Mouse (Mus musculus) heart, embryonic 10.5 days (tissue): ENCODE results near the gene Lrig2. TPM values are rescaled to one million over a fixed set of nuclear protein-coding genes. Genes with fewer than 3 reads are reported as not detected.
A peak's percentile ranks its signal among the peaks of the same experiment; 100 is the strongest.

Experiments used
- DNase-seq: peaks from one replicate; pipeline ENCODE4 v3.0.0-alpha.2; 2017; ENCODE audit warnings: low spot score
- H3K27ac ChIP-seq: fragments of 300-500 bp; sonication (generic); 2 replicates; pipeline ENCODE4 v1.5.1; 2016; ENCODE audit warnings: mild to moderate bottlenecking
- H3K27me3 ChIP-seq: fragments of 300-500 bp; sonication (generic); 2 replicates; pipeline ENCODE4 v1.6.1; 2016; ENCODE audit warnings: mild to moderate bottlenecking; ENCODE audit not compliant: poor library complexity, insufficient read depth, severe bottlenecking
- H3K36me3 ChIP-seq: fragments of 300-500 bp; sonication (generic); 2 replicates; pipeline ENCODE4 v1.6.1; 2016; ENCODE audit warnings: mild to moderate bottlenecking, moderate library complexity
- H3K4me1 ChIP-seq: fragments of 300-500 bp; sonication (generic); 2 replicates; pipeline ENCODE4 v1.6.1; 2016; ENCODE audit warnings: mild to moderate bottlenecking
- H3K4me3 ChIP-seq: fragments of 300-500 bp; sonication (generic); 2 replicates; pipeline ENCODE4 v1.5.1; 2016; ENCODE audit warnings: mild to moderate bottlenecking, moderate library complexity
- H3K9me3 ChIP-seq: fragments of 300-500 bp; sonication (generic); 2 replicates; pipeline ENCODE4 v1.6.1; 2016; ENCODE audit warnings: mild to moderate bottlenecking, moderate library complexity
- WGBS: fragments of 180-500 bp; shearing (Covaris S2); methylation state at CpG from one replicate; pipeline ENCODE4 v1.1.7; 2016; 5-methylcytosine and 5-hydroxymethylcytosine counted together
- polyA plus RNA-seq: library from polyadenylated mRNA; unstranded; fragments of >200 nt; fragmentation: Nextera tagmentation; extraction: Ambion mirVana; gene quantifications from 2 replicates; pipeline ENCODE4 v1.2.1, GENCODE M21; 2016

Gene Lrig2
- polyA plus RNA-seq, 1 experiment from 2014 or later = 14.1 TPM

GRCm38 (mm10) chr3:104403582-104403981, 108.1 kb downstream of the Lrig2 start:
- no peaks in the 10 kb centered on the region for H3K36me3 ChIP-seq
- H3K4me1 ChIP-seq = peaks cover 15% of the 10 kb centered on the region; the same call in 1 of the 2 replicates
- H3K4me3 ChIP-seq = no peak overlapping the region
- WGBS = 67% methylated on average over 4 of the region's 4 CpGs
- DNase-seq = no peak
- H3K27ac ChIP-seq = no peak overlapping the region
- H3K27me3 ChIP-seq = no peaks in the 10 kb centered on the region
- H3K9me3 ChIP-seq = no peaks in the 10 kb centered on the region

GRCm38 (mm10) chr3:104401176-104401575, 110.5 kb downstream of the Lrig2 start:
- Histone ChIP-seq H3K4me1 (peaks cover 15% of the 10 kb centered on the region; the same call in 1 of the 2 replicates), H3K36me3 (no peaks in the 10 kb centered on the region), H3K9me3 (no peaks in the 10 kb centered on the region), H3K4me3 (no peak overlapping the region), H3K27me3 (no peaks in the 10 kb centered on the region), H3K27ac (no peak overlapping the region)
- 62% methylated on average over 2 of the region's 2 CpGs for WGBS
- no peak for DNase-seq

GRCm38 (mm10) chr3:104400126-104400525, 111.6 kb downstream of the Lrig2 start:
- Histone ChIP-seq H3K4me1 (peaks cover 17% of the 10 kb centered on the region; the same call in 1 of the 2 replicates), H3K4me3 (no peak overlapping the region), H3K36me3 (no peaks in the 10 kb centered on the region), H3K27ac (no peak overlapping the region), H3K9me3 (no peaks in the 10 kb centered on the region), H3K27me3 (no peaks in the 10 kb centered on the region)
- no peak for DNase-seq
- WGBS = 75% methylated on average over 5 of the region's 5 CpGs

DNA sequence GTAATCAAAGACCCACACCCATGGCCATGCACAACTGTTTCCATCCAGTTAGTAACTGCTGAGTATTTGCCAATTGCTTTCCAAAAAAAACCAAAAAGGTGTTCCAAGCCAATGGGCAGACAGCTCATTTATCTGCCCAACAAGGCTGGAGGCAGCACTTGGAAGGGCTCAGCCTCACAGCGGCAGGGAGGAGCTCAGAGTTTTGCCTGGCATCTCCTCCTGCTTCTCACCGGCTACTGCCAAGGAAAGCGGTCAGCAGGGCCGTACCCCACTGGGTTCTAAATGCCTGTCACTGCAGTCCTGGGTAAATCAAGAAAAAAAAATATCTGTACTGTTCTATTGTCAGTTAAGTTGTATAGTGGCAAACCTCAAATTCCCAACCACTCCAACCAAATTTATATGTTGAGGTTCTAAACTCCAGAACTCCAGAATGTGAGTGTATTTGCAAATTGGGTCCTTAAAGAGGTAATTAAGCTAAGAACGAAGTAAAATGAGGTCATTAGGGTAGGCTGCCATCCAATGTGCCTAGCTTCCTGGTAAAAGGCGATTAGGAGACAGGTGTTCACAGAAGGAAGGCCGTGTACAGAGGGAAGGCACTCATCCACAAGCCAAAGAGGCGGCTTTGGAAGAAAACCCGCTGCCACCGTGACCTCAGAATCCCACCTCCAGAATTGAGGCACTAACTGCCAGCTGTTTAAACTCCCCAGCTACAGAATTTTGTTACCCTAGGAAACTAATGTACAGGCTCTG, 112.2 kb downstream of the Lrig2 start:
- H3K36me3 ChIP-seq = no peaks in the 10 kb centered on the region
- peaks cover 17% of the 10 kb centered on the region; the same call in 1 of the 2 replicates for H3K4me1 ChIP-seq
- no peaks in the 10 kb centered on the region for H3K9me3 ChIP-seq
- DNase-seq = no peak
- no peak overlapping the region for H3K27ac ChIP-seq
- 83% methylated on average over 10 of the region's 10 CpGs for WGBS
- no peaks in the 10 kb centered on the region for H3K27me3 ChIP-seq
- no peak overlapping the region for H3K4me3 ChIP-seq

DNA sequence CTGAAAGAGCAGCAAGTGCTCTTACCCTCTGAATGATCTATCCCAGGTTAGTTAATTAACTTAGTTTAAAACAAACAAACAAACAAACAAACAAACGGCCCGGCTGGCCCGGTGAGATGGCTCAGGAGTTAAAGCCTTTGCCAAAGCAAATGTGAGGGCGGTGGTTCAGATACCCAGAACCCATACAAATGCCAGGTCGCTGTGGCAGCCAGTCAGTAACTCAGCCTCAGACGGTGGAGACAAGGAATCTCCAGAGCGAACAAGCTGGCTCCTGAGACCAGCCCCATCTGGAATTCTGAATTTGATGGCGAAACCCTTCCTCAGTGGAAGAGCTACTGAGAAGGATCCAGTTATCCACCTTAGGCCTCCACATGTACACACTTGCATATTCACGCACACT, 114.4 kb downstream of the Lrig2 start:
- Histone ChIP-seq H3K4me1 (peaks cover 7% of the 10 kb centered on the region; the same call in 1 of the 2 replicates), H3K9me3 (no peaks in the 10 kb centered on the region), H3K27ac (no peak overlapping the region), H3K36me3 (no peaks in the 10 kb centered on the region), H3K27me3 (no peaks in the 10 kb centered on the region), H3K4me3 (no peak overlapping the region)
- DNase-seq = no peak
- WGBS = 76% methylated on average over 9 of the region's 9 CpGs

DNA sequence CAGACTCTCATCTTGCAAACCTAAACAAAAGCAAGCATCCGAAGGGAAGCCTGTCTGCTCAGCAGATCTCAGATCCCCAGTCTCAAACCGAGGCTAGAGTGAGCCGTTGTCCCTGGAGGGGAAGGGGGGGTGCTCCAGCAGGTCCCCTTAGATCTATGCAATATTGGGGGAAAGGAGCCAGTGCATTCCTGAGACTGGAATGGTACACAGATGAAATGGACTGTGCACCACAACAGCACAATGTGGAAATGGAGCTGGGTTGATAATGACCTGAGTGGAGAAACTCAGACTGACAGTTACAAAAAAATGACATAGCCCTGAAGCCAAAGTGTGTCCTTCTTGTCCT, 115.0 kb downstream of the Lrig2 start:
- WGBS = 45% methylated on average over 3 of the region's 3 CpGs
- Histone ChIP-seq H3K9me3 (no peaks in the 10 kb centered on the region), H3K36me3 (no peaks in the 10 kb centered on the region), H3K27ac (no peak overlapping the region), H3K4me1 (peaks cover 3% of the 10 kb centered on the region; the same call in 1 of the 2 replicates), H3K27me3 (no peaks in the 10 kb centered on the region), H3K4me3 (no peak overlapping the region)
- no peak for DNase-seq

- no peaks in the 10 kb centered on the region for H3K36me3 ChIP-seq
- 77% methylated on average over 11 of the region's 11 CpGs for WGBS
- H3K4me3 ChIP-seq = no peak overlapping the region
Observed at GRCm38 (mm10) chr3:104396067-104396735, 115.5 kb downstream of the Lrig2 start.

DNA sequence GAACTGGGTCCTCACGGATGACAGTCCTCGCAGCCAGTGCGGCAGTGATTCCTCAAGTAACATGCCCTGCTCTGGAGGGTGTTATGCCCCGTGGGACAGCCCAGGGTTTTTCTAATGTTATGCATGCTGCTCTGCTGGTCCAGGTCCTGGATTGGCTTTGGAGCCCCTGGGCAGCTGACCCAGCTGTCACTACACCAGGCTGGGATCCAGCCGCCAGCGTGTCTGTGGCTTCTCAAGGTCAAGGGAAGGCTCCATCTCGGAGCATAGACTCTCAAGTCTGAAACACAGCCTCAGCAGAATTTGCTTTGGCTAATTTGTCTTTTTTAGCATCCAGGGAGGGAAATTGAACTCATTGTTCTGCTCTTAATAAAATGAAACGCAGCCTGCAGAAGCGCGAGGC, 121.6 kb downstream of the Lrig2 start:
- WGBS = 75% methylated on average over 10 of the region's 10 CpGs
- H3K9me3 ChIP-seq = no peaks in the 10 kb centered on the region
- H3K27ac ChIP-seq = peak overlapping the region; percentile 42
- no peak for DNase-seq
- no peak overlapping the region for H3K4me3 ChIP-seq
- H3K4me1 ChIP-seq = peaks cover 12% of the 10 kb centered on the region
- H3K27me3 ChIP-seq = no peaks in the 10 kb centered on the region
- H3K36me3 ChIP-seq = no peaks in the 10 kb centered on the region

More at GRCm38 (mm10) chr3:104396067-104396735, 115.5 kb downstream of the Lrig2 start:
- H3K27me3 ChIP-seq = no peaks in the 10 kb centered on the region
- no peak overlapping the region for H3K27ac ChIP-seq
- DNase-seq = no peak
- no peaks in the 10 kb centered on the region for H3K9me3 ChIP-seq
- H3K4me1 ChIP-seq = peaks cover 3% of the 10 kb centered on the region; the same call in 1 of the 2 replicates

GRCm38 (mm10) chr3:104389449-104389848, 122.3 kb downstream of the Lrig2 start:
- Histone ChIP-seq H3K27ac (no peak overlapping the region), H3K27me3 (no peaks in the 10 kb centered on the region), H3K9me3 (no peaks in the 10 kb centered on the region), H3K36me3 (no peaks in the 10 kb centered on the region), H3K4me3 (no peak overlapping the region), H3K4me1 (peaks cover 13% of the 10 kb centered on the region)
- no peak for DNase-seq
- 88% methylated on average over 2 of the region's 2 CpGs for WGBS

GRCm38 (mm10) chr3:104385587-104385986, 126.1 kb downstream of the Lrig2 start:
- no peak for DNase-seq
- WGBS = 80% methylated on average over 8 of the region's 8 CpGs
- Histone ChIP-seq H3K4me3 (no peak overlapping the region), H3K9me3 (no peaks in the 10 kb centered on the region), H3K27ac (no peak overlapping the region), H3K4me1 (peaks cover 27% of the 10 kb centered on the region), H3K36me3 (no peaks in the 10 kb centered on the region), H3K27me3 (no peaks in the 10 kb centered on the region)

- peaks cover 22% of the 10 kb centered on the region for H3K4me1 ChIP-seq
- H3K4me3 ChIP-seq = no peak overlapping the region
- H3K27me3 ChIP-seq = no peaks in the 10 kb centered on the region
- no peaks in the 10 kb centered on the region for H3K9me3 ChIP-seq
- DNase-seq = no peak
- peak overlapping the region; percentile 37 for H3K27ac ChIP-seq
- 46% methylated on average over 9 of the region's 9 CpGs for WGBS
- no peaks in the 10 kb centered on the region for H3K36me3 ChIP-seq
Observed at GRCm38 (mm10) chr3:104383681-104384341, 127.9 kb downstream of the Lrig2 start.

DNA sequence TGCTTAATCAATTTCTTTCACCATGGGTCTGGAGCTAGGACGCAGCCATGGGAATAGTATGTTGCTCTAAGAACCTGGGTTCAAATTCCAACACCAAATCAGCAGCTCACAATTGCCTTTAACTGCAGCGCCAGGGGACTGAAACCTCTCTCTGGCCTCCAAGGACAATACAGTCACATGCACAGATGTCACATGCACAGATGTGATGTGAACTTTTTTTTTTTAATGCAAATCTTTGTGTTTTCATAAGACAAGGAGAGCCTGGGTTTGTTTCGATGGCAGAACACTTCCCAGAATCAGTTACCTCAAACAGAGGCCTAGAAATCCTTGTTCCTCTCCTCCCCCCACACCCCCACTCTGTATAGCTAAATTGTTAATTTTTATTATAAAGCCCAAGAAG, 133.5 kb downstream of the Lrig2 start:
- DNase-seq = no peak
- Histone ChIP-seq H3K9me3 (no peaks in the 10 kb centered on the region), H3K36me3 (no peaks in the 10 kb centered on the region), H3K4me3 (no peak overlapping the region), H3K27me3 (no peaks in the 10 kb centered on the region), H3K27ac (no peak overlapping the region), H3K4me1 (peaks cover 37% of the 10 kb centered on the region)
- WGBS = 80% methylated on average over 3 of the region's 3 CpGs

- Histone ChIP-seq H3K27me3 (no peaks in the 10 kb centered on the region), H3K36me3 (no peaks in the 10 kb centered on the region), H3K27ac (peak overlapping the region; percentile 75), H3K4me3 (no peak overlapping the region), H3K4me1 (peaks cover 53% of the 10 kb centered on the region), H3K9me3 (no peaks in the 10 kb centered on the region)
- WGBS = 26% methylated on average over 8 of the region's 8 CpGs
- DNase-seq = peak; percentile 92
Observed at GRCm38 (mm10) chr3:104373907-104374306, 137.8 kb downstream of the Lrig2 start.
